Mouse (Mus musculus) layer of hippocampus, postnatal 14 days (tissue): ENCODE results near the gene Mphosph8. TPM values are rescaled to one million over a fixed set of nuclear protein-coding genes. Genes with fewer than 3 reads are reported as not detected.

Experiments used
- DNase-seq, 2 experiments: peaks; one replicate each; pipeline ENCODE4 v3.0.0; 2021 to 2022; ENCODE audit warnings: low spot score in 2 of 2, mixed read lengths in 1 of 2
- long read RNA-seq, 2 experiments: library from polyadenylated mRNA; stranded (forward); transcript quantifications; one replicate each; pipeline ENCODE4 v2.0.0; 2021
- total RNA-seq, 2 experiments: library from RNA; stranded (reverse); gene quantifications; 2 replicates each; pipeline ENCODE4 v1.2.3; 2021

Gene Mphosph8
- 10 to 100 TPM; 42.9 to 43.8 TPM for total RNA-seq
- long read RNA-seq, experiment 1, transcript Mphosph8-201 (14 exons, 2,939 nt): major isoform, 27 of 48 reads
- long read RNA-seq, experiment 1, partial matches to known transcripts: 4 of 48 reads
- long read RNA-seq, experiment 1, other reads (novel, unspliced or antisense): 17 of 48 reads
- long read RNA-seq, experiment 2, transcript Mphosph8-201 (14 exons, 2,939 nt): major isoform, 52 of 85 reads
- long read RNA-seq, experiment 2, partial matches to known transcripts: 13 of 85 reads
- long read RNA-seq, experiment 2, other reads (novel, unspliced or antisense): 19 of 85 reads

GRCm38 (mm10) chr14:56667969-56668802 is at the start of gene Mphosph8:
TSS of gene Mphosph8 (plus strand) at chr14:56668248.
- peak; percentile 100 for DNase-seq

DNA sequence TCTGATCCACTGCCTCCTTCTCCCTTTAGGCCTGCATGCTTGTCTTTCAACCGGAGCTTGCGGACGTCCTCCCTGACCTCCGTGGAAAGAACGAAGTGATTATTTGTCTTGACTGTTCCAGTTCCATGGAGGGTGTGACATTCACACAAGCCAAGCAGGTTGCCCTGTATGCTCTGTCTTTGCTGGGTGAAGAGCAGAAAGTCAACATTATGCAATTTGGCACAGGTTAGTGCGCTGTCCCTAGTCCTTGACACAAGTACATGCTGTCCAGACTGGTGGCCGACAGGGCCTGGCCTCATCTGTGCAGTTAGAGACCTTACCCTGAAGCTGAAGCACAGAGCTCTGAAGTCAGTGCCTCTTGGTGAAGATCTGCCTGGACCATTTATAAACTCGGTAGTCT is 47.6 kb upstream of the Mphosph8 start:
- DNase-seq: no peak

DNA sequence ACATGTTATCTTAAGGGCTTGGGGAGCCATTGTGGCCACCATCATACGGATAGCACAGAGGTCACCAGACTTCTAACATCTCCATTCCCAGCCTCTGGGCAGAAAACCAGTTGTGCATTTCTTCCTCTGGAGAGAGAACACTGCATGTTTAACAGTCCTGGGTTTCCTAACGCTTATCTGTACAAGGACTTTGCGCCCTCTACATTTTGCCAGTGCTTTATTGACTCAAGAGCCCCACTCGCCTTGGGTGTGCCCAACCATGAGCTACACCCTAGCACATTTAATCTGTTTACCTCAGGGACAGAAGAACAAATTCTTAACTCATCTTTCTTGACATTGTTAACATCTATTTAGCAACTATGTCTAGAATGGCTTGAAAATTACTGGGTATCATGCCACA is 41.8 kb upstream of the Mphosph8 start:
- no peak for DNase-seq

- DNase-seq: peak; percentile 21 to 41
Observed at GRCm38 (mm10) chr14:56628336-56628735, 39.7 kb upstream of the Mphosph8 start.

DNA sequence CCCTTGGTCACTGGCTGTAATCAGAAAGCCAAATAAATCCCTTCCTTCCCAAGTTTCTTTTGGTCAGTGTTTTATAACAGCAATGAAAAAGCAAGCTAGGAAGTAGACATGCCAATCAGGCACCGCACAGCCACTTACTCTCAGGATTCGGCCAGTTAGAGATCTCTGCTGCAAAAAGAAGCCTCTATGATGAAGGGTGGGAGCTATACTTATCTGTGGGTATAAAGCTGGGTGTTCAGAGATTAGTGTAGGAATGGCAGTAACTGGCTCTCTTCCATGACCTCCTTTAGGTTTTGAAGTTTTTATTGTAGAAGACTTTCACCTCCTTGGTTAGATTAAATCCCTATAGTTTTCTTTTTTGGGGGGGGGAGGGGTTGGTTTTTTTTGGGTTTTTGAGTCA is 36.9 kb upstream of the Mphosph8 start:
- no peak for DNase-seq

- no peak for DNase-seq
Observed at GRCm38 (mm10) chr14:56647206-56647605, 20.8 kb upstream of the Mphosph8 start.

- no peak for DNase-seq
Observed at GRCm38 (mm10) chr14:56649448-56649847, 18.6 kb upstream of the Mphosph8 start.

DNA sequence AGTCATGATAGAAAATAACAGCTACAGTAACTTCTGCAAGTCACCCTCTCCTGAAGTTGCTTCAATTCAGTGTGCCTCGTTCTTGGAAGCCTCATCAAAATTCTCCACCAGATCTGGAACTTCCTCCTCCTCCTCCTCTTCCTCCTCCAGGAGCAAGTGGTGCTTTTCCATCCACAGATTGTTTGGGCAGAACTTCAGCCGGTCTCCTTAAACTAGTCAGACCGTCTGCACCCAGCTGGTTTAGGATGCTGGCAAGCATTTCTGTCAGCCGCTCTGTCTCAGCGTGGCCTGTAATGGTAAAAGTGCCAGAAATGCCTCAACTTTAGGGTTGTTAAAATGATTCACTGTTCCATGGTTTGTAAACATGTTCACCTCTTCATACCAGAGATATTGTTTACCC is 2.4 kb upstream of the Mphosph8 start:
- peak in 1 of 2 experiments; percentile 37 for DNase-seq

DNA sequence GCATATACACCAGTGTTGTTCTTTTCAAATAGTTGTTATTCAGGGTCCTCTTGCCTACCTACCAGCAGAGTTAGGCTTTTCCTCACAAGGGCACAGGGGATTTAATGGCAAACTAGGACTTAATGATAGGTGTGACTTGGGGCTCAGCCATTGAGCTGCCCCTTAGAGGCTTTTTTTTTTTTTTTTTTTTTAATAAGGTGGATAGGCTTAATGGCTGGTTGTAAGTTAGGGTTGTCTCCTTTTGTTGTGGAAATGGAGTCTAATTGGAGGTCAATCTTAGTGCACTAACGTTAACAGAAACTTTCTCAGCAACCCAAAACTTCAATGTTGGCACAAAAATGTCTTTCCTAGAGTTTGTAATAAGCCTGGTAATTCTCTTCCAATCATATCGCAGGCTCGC is 1.1 kb upstream of the Mphosph8 start:
- DNase-seq: no peak

DNA sequence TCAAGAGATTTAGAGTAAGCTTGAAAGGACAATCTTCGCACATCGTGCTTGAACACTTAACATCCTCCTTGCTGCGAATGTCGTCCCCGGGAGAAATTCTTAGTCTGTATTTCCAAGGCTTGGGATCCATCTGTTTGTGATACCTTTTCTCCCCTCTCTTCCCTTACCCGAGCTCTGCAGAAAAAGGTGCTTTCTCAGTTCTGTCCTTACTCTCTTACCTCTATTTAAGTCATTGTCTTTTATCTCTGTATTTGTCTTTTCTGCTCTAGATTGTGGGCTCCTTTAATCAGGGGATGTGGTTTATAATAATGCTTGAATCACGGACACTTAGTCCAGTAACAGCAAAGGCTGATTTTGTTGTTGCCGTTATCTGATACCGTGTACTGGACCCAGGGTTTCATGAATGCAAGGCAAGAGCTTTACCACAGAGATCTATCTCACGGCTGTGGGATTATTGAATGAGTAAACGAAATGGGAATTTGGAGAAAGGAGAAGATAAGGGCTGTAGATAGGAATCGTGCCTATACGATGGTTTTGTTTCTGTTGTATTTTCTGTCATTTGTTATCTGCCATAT is 1.1 kb downstream of the Mphosph8 start:
- no peak for DNase-seq

GRCm38 (mm10) chr14:56685426-56685825 is 17.4 kb downstream of the Mphosph8 start:
- no peak for DNase-seq

- no peak for DNase-seq
Observed at GRCm38 (mm10) chr14:56689116-56689515, 21.1 kb downstream of the Mphosph8 start.

DNA sequence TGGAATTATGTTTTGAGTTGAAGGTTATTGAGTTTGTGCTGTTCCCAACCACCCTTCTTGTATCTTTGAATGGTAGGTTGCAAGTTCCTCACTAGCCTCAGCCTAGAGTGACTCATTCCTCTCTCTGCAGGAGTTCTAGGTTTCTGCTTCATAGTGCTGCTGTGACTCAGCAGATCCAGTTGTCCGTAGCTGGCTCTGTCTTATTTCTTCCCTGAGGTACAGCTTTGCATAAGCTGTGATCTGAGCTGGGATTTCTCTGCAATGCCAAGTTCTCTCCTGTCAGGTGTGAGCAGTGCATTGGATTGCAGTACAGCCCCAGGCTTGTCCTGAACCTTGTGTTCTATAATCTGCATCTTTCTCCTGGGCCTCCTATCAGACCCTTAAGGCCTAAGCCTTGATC is 21.7 kb downstream of the Mphosph8 start:
- DNase-seq: no peak

GRCm38 (mm10) chr14:56695495-56695894 is 27.4 kb downstream of the Mphosph8 start:
- DNase-seq: no peak

GRCm38 (mm10) chr14:56697836-56698235 is 29.8 kb downstream of the Mphosph8 start:
- no peak for DNase-seq

DNA sequence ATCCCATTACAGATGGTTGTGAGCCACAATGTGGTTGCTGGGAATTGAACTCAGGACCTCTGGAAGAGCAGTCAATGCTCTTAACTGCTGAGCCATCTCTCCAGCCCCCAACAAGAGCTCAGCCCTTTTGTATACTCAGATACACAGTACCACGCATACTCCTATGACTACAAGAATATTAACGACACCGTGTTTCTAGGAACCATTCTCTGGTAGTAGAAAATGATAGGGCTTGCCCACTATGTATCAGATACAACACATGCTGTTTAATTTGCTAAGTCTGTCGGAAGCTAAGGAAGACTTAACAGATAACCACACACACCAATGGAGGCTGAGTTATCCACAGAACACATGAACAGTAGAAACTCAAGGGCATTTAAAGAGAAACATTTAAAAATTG is 34.6 kb downstream of the Mphosph8 start:
- no peak for DNase-seq

- DNase-seq: no peak
Observed at GRCm38 (mm10) chr14:56705687-56706086, 37.6 kb downstream of the Mphosph8 start.

GRCm38 (mm10) chr14:56726493-56726892 is 58.4 kb downstream of the Mphosph8 start:
- DNase-seq: no peak

- no peak for DNase-seq
Observed at GRCm38 (mm10) chr14:56740175-56740574, 72.1 kb downstream of the Mphosph8 start.
